Mouse (Mus musculus) hindbrain, embryonic 14.5 days (tissue): Measurements from ENCODE around the gene Stom. TPM values are rescaled to one million over a fixed set of nuclear protein-coding genes. Genes with fewer than 3 reads are reported as not detected.

ENCODE experiments used
- ATAC-seq: fragments of 200-750 bp; cut with Nextera tagmentation; 2 replicates; pipeline ENCODE4 v1.8.0; 2017; ENCODE audit warnings: moderate number of reproducible peaks, mild to moderate bottlenecking, moderate TSS enrichment, moderate library complexity; ENCODE audit not compliant: low FRiP score
- DNase-seq: peaks from one replicate; pipeline ENCODE4 v3.0.0-alpha.2; 2015; ENCODE audit warnings: low spot score
- H3K27ac ChIP-seq: fragments of 300-500 bp; sonication (generic); 2 replicates; pipeline ENCODE4 v1.5.1; 2014; ENCODE audit warnings: mild to moderate bottlenecking, moderate library complexity
- H3K27me3 ChIP-seq: fragments of 300-500 bp; sonication (generic); 2 replicates; pipeline ENCODE4 v1.6.1; 2014; ENCODE audit warnings: mild to moderate bottlenecking, low read length, mixed read lengths; ENCODE audit not compliant: control insufficient read depth, insufficient read depth
- H3K36me3 ChIP-seq: fragments of 300-500 bp; sonication (generic); replicated peaks from 2 replicates; pipeline ENCODE4 v1.6.1; 2014; ENCODE audit not compliant: control insufficient read depth, insufficient read depth
- H3K4me1 ChIP-seq: fragments of 300-500 bp; sonication (generic); replicated peaks from 2 replicates; pipeline ENCODE4 v1.6.1; 2014; ENCODE audit warnings: antibody characterized with exemption, low read length, mixed read lengths; ENCODE audit not compliant: control insufficient read depth, insufficient read depth
- H3K4me2 ChIP-seq: fragments of 300-500 bp; sonication (generic); replicated peaks from 2 replicates; pipeline ENCODE4 v1.6.1; 2014; ENCODE audit warnings: mild to moderate bottlenecking, moderate library complexity
- H3K4me3 ChIP-seq: fragments of 300-500 bp; sonication (generic); replicated peaks from 2 replicates; pipeline ENCODE4 v1.5.1; 2014; ENCODE audit warnings: mild to moderate bottlenecking, low read length
- H3K9ac ChIP-seq: fragments of 300-500 bp; sonication (generic); 2 replicates; pipeline ENCODE4 v1.6.1; 2014
- H3K9me3 ChIP-seq: fragments of 300-500 bp; sonication (generic); 2 replicates; pipeline ENCODE4 v1.6.1; 2016; ENCODE audit warnings: low read length; ENCODE audit not compliant: control insufficient read depth
- WGBS: fragments of 180-500 bp; shearing (Covaris S2); extraction: QIAGEN DNeasy Blood & Tissue Kit; methylation state at CpG from one replicate; pipeline ENCODE4 v1.1.7; 2014; 5-methylcytosine and 5-hydroxymethylcytosine counted together
- polyA plus RNA-seq: library from polyadenylated mRNA; unstranded; fragments of >200 nt; fragmentation: Nextera tagmentation; extraction: Ambion mirVana; gene quantifications from 2 replicates; pipeline ENCODE4 v1.2.1, GENCODE M21; 2014

Gene Stom
- polyA plus RNA-seq, 1 experiment from 2014 or later: 24.4 TPM

GRCm38 (mm10) chr2:35326931-35327330, 9.8 kb downstream of the Stom start:
- no peak for DNase-seq

GRCm38 (mm10) chr2:35325930-35326329, 10.8 kb downstream of the Stom start:
- no peak for DNase-seq
- no peaks in the 10 kb centered on the region for H3K9me3 ChIP-seq
- ATAC-seq: no peak
- no peak overlapping the region for H3K9ac ChIP-seq
- no peaks in the 10 kb centered on the region for H3K27me3 ChIP-seq
- peaks cover 6% of the 10 kb centered on the region for H3K4me1 ChIP-seq
- WGBS: 71% methylated on average over 10 of the region's 10 CpGs
- no peaks in the 10 kb centered on the region for H3K36me3 ChIP-seq
- H3K27ac ChIP-seq: no peak overlapping the region
- no peak overlapping the region for H3K4me3 ChIP-seq
- H3K4me2 ChIP-seq: no peak overlapping the region

More at GRCm38 (mm10) chr2:35326931-35327330, 9.8 kb downstream of the Stom start:
- Histone ChIP-seq H3K27me3 (no peaks in the 10 kb centered on the region), H3K4me2 (no peak overlapping the region), H3K4me3 (no peak overlapping the region), H3K9ac (no peak overlapping the region), H3K36me3 (no peaks in the 10 kb centered on the region), H3K9me3 (no peaks in the 10 kb centered on the region), H3K27ac (no peak overlapping the region), H3K4me1 (peaks cover 3% of the 10 kb centered on the region)
- WGBS: 73% methylated on average over 1 of the region's 1 CpGs
- no peak for ATAC-seq

GRCm38 (mm10) chr2:35322404-35323164, 14.2 kb downstream of the Stom start:
- no peaks in the 10 kb centered on the region for H3K27me3 ChIP-seq
- ATAC-seq: peak; percentile 64
- H3K27ac ChIP-seq: peak overlapping the region; percentile 22
- peaks cover 10% of the 10 kb centered on the region for H3K4me1 ChIP-seq
- 58% methylated on average over 10 of the region's 10 CpGs for WGBS
- H3K9me3 ChIP-seq: no peaks in the 10 kb centered on the region
- no peak overlapping the region for H3K4me2 ChIP-seq
- H3K9ac ChIP-seq: no peak overlapping the region
- H3K36me3 ChIP-seq: no peaks in the 10 kb centered on the region
- H3K4me3 ChIP-seq: no peak overlapping the region
- peak; percentile 38 for DNase-seq

GRCm38 (mm10) chr2:35320399-35320798, 16.4 kb downstream of the Stom start:
- ATAC-seq (no peak), DNase-seq (no peak)
- WGBS: 92% methylated on average over 15 of the region's 15 CpGs
- Histone ChIP-seq H3K9ac (no peak overlapping the region), H3K27ac (no peak overlapping the region), H3K4me1 (peaks cover 10% of the 10 kb centered on the region), H3K9me3 (no peaks in the 10 kb centered on the region), H3K27me3 (no peaks in the 10 kb centered on the region), H3K4me3 (no peak overlapping the region), H3K36me3 (no peaks in the 10 kb centered on the region), H3K4me2 (no peak overlapping the region)

GRCm38 (mm10) chr2:35318405-35318804, 18.4 kb downstream of the Stom start:
- no peak overlapping the region for H3K4me2 ChIP-seq
- H3K27me3 ChIP-seq: no peaks in the 10 kb centered on the region
- peaks cover 10% of the 10 kb centered on the region for H3K4me1 ChIP-seq
- no peaks in the 10 kb centered on the region for H3K9me3 ChIP-seq
- H3K36me3 ChIP-seq: no peaks in the 10 kb centered on the region
- 89% methylated on average over 12 of the region's 12 CpGs for whole genome bisulfite sequencing
- DNase-seq: no peak
- H3K9ac ChIP-seq: no peak overlapping the region
- no peak overlapping the region for H3K4me3 ChIP-seq
- ATAC-seq: no peak
- H3K27ac ChIP-seq: no peak overlapping the region

GRCm38 (mm10) chr2:35317604-35318003, 19.2 kb downstream of the Stom start:
- H3K9ac ChIP-seq: no peak overlapping the region
- no peak overlapping the region for H3K4me2 ChIP-seq
- no peak for ATAC-seq
- no peaks in the 10 kb centered on the region for H3K9me3 ChIP-seq
- no peak overlapping the region for H3K27ac ChIP-seq
- H3K36me3 ChIP-seq: no peaks in the 10 kb centered on the region
- H3K4me3 ChIP-seq: no peak overlapping the region
- H3K4me1 ChIP-seq: peaks cover 10% of the 10 kb centered on the region
- H3K27me3 ChIP-seq: no peaks in the 10 kb centered on the region
- WGBS: 78% methylated on average over 4 of the region's 4 CpGs
- DNase-seq: no peak

GRCm38 (mm10) chr2:35314300-35314699, 22.5 kb downstream of the Stom start:
- ATAC-seq (no peak), DNase-seq (no peak)
- 44% methylated on average over 3 of the region's 3 CpGs for WGBS

GRCm38 (mm10) chr2:35309906-35310493, 26.8 kb downstream of the Stom start:
- H3K36me3 ChIP-seq: no peaks in the 10 kb centered on the region
- H3K9ac ChIP-seq: no peak overlapping the region
- no peaks in the 10 kb centered on the region for H3K27me3 ChIP-seq
- H3K9me3 ChIP-seq: no peaks in the 10 kb centered on the region
- H3K4me2 ChIP-seq: no peak overlapping the region
- H3K27ac ChIP-seq: no peak overlapping the region
- ATAC-seq (no peak), DNase-seq (no peak)
- WGBS: 92% methylated on average over 4 of the region's 4 CpGs
- H3K4me1 ChIP-seq: no peaks in the 10 kb centered on the region
- H3K4me3 ChIP-seq: no peak overlapping the region

More at GRCm38 (mm10) chr2:35314300-35314699, 22.5 kb downstream of the Stom start:
- Histone ChIP-seq H3K9me3 (no peaks in the 10 kb centered on the region), H3K4me2 (no peak overlapping the region), H3K36me3 (no peaks in the 10 kb centered on the region), H3K9ac (no peak overlapping the region), H3K27me3 (no peaks in the 10 kb centered on the region), H3K27ac (no peak overlapping the region), H3K4me3 (no peak overlapping the region), H3K4me1 (no peaks in the 10 kb centered on the region)

GRCm38 (mm10) chr2:35308166-35308565, 28.6 kb downstream of the Stom start:
- Histone ChIP-seq H3K4me3 (no peak overlapping the region), H3K9me3 (no peaks in the 10 kb centered on the region)

More at GRCm38 (mm10) chr2:35308166-35308565, 28.6 kb downstream of the Stom start:
- Histone ChIP-seq H3K9ac (no peak overlapping the region), H3K27ac (no peak overlapping the region), H3K4me2 (no peak overlapping the region), H3K27me3 (no peaks in the 10 kb centered on the region), H3K36me3 (no peaks in the 10 kb centered on the region), H3K4me1 (no peaks in the 10 kb centered on the region)
- DNase-seq: no peak
- no peak for ATAC-seq
- 79% methylated on average over 1 of the region's 1 CpGs for WGBS
